8 mouse cellular contexts compared by ENCODE assay signal in genomic region chr6:97487535-97488081, GRCm38 (mm10).
DNase-seq lines count a peak whose midpoint lies in the region; ATAC-seq and TF ChIP-seq lines count a peak whose summit lies in the region.

No protein-coding gene starts in this region.

- peak; percentile 60 for DNase-seq in ovary, adult 18-20 months (ENCODE audit: low spot score)
- DNase-seq in ovary, postnatal 10 days (ENCODE audit: low spot score) = no peak
- peak; percentile 55 for DNase-seq in embryonic facial prominence, embryonic 10.5 days (ENCODE audit: low spot score)
- DNase-seq in heart, adult 8-10 months (ENCODE audit: low spot score) = peak; percentile 43
- peak; percentile 95 for DNase-seq in kidney, adult 2 months
- DNase-seq in limb, embryonic 10.5 days (ENCODE audit: low spot score) = peak; percentile 53
- peak; percentile 45 for DNase-seq in splenic B cell, adult 2 months (ENCODE audit: low read depth, low spot score)

- H3K27ac ChIP-seq in embryonic facial prominence, embryonic 10.5 days (replicated peaks) = peak overlapping the region; percentile 46; the same call in 1 of the 2 replicates
- H3K27ac ChIP-seq in kidney, adult 2 months (ENCODE audit: insufficient read depth, low read depth, low read length) = peak overlapping the region; percentile 92
- peak overlapping the region; percentile 73 for H3K27ac ChIP-seq in limb, embryonic 10.5 days
- no peak overlapping the region for H3K27ac ChIP-seq in midbrain, embryonic 12.5 days (replicated peaks)

- peaks cover 57% of the 10 kb centered on the region for H3K27me3 ChIP-seq in embryonic facial prominence, embryonic 10.5 days (replicated peaks; ENCODE audit: low read depth, poor library complexity, severe bottlenecking)
- H3K27me3 ChIP-seq in kidney, adult 2 months (replicated peaks; ENCODE audit: control insufficient read depth, insufficient read depth, low read length) = no peaks in the 10 kb centered on the region
- H3K27me3 ChIP-seq in limb, embryonic 10.5 days (ENCODE audit: low read depth, poor library complexity, severe bottlenecking) = peaks cover 38% of the 10 kb centered on the region
- peaks cover 33% of the 10 kb centered on the region for H3K27me3 ChIP-seq in midbrain, embryonic 12.5 days
- H3K27me3 ChIP-seq in splenic B cell, adult 2 months (ENCODE audit: control insufficient read depth, insufficient read depth, low read length, poor library complexity, severe bottlenecking) = no peaks in the 10 kb centered on the region

- TF ChIP-seq POLR2A in kidney, adult 2 months (IDR thresholded peaks at IDR 0.05; ENCODE audit: low read depth, low read length) = no peak

- peak overlapping the region; percentile 63 for H3K4me3 ChIP-seq in embryonic facial prominence, embryonic 10.5 days
- H3K4me3 ChIP-seq in kidney, adult 2 months (ENCODE audit: insufficient read depth, low read depth, low read length) = peak overlapping the region; percentile 90
- peak overlapping the region; percentile 63 for H3K4me3 ChIP-seq in limb, embryonic 10.5 days
- H3K4me3 ChIP-seq in midbrain, embryonic 12.5 days = peak overlapping the region; percentile 45

- no peak for TF ChIP-seq CTCF in kidney, adult 2 months (conservative IDR thresholded peaks at IDR 0.05; ENCODE audit: insufficient read depth, insufficient read length, low read depth, low read length)

- peak overlapping the region; percentile 98 for H3K4me2 ChIP-seq in midbrain, embryonic 12.5 days (replicated peaks)

- no peaks in the 10 kb centered on the region for H3K36me3 ChIP-seq in embryonic facial prominence, embryonic 10.5 days (replicated peaks)
- H3K36me3 ChIP-seq in kidney, adult 2 months (ENCODE audit: control insufficient read depth, insufficient read depth, low read length) = no peaks in the 10 kb centered on the region
- no peaks in the 10 kb centered on the region for H3K36me3 ChIP-seq in limb, embryonic 10.5 days
- no peaks in the 10 kb centered on the region for H3K36me3 ChIP-seq in midbrain, embryonic 12.5 days
- H3K36me3 ChIP-seq in splenic B cell, adult 2 months (ENCODE audit: control insufficient read depth, insufficient read depth, low read length, poor library complexity, severe bottlenecking) = no peaks in the 10 kb centered on the region

- peaks cover 25% of the 10 kb centered on the region for H3K4me1 ChIP-seq in embryonic facial prominence, embryonic 10.5 days
- H3K4me1 ChIP-seq in kidney, adult 2 months (ENCODE audit: control insufficient read depth, insufficient read depth, low read length) = peaks cover 11% of the 10 kb centered on the region; the same call in 1 of the 2 replicates
- peaks cover 27% of the 10 kb centered on the region for H3K4me1 ChIP-seq in limb, embryonic 10.5 days
- H3K4me1 ChIP-seq in midbrain, embryonic 12.5 days = peaks cover 24% of the 10 kb centered on the region

- 1% methylated on average over 40 of the region's 40 CpGs for WGBS in embryonic facial prominence, embryonic 10.5 days
- WGBS in kidney, adult 2 months = under 1% methylated on average over 40 of the region's 40 CpGs
- under 1% methylated on average over 40 of the region's 40 CpGs for WGBS in limb, embryonic 10.5 days
- WGBS in midbrain, embryonic 12.5 days = under 1% methylated on average over 38 of the region's 40 CpGs

- no peaks in the 10 kb centered on the region for H3K9me3 ChIP-seq in embryonic facial prominence, embryonic 10.5 days
- H3K9me3 ChIP-seq in limb, embryonic 10.5 days (replicated peaks) = no peaks in the 10 kb centered on the region
- H3K9me3 ChIP-seq in midbrain, embryonic 12.5 days = no peaks in the 10 kb centered on the region

- peak; percentile 65 for ATAC-seq in midbrain, embryonic 12.5 days (ENCODE audit: low FRiP score, low read depth)

- H3K9ac ChIP-seq in midbrain, embryonic 12.5 days (replicated peaks) = peak overlapping the region; percentile 54
